Comparison of ENCODE assay signal across 23 mouse cellular contexts in genomic region chr4:47534959-47535358, GRCm38 (mm10).
DNase-seq lines count a peak whose midpoint lies in the region; ATAC-seq lines count a peak whose summit lies in the region.
"Had no signal": no experiment of that assay in that cellular context is flagged by ENCODE, and none has a peak within 500 bp of the region (broad histone marks: within the 10 kb centered on the region; RNA-seq: fewer than 3 reads in every experiment).

No protein-coding gene starts in this region.

- WGBS in hindbrain, embryonic 15.5 days = 69% methylated on average over 11 of the region's 11 CpGs
- 63% methylated on average over 11 of the region's 11 CpGs for WGBS in hindbrain, embryonic 11.5 days

- H3K9me3 ChIP-seq in hindbrain, embryonic 15.5 days = no peaks in the 10 kb centered on the region
- H3K9me3 ChIP-seq in hindbrain, embryonic 11.5 days (ENCODE audit: control insufficient read depth, low read length) = no peaks in the 10 kb centered on the region
- H3K9me3 ChIP-seq: embryonic facial prominence, embryonic 10.5 days; embryonic facial prominence, embryonic 13.5 days; forebrain, embryonic 12.5 days; forebrain, embryonic 15.5 days; heart, embryonic 13.5 days; intestine, embryonic 15.5 days had no signal

- H3K27ac ChIP-seq in hindbrain, embryonic 15.5 days (replicated peaks) = no peak overlapping the region
- no peak overlapping the region for H3K27ac ChIP-seq in hindbrain, embryonic 11.5 days (ENCODE audit: low read depth, low read length)
- H3K27ac ChIP-seq: embryonic facial prominence, embryonic 10.5 days; embryonic facial prominence, embryonic 13.5 days; forebrain, embryonic 12.5 days; forebrain, embryonic 15.5 days; heart, embryonic 13.5 days; hindbrain, embryonic 14.5 days; intestine, embryonic 15.5 days had no signal

- no peaks in the 10 kb centered on the region for H3K36me3 ChIP-seq in hindbrain, embryonic 15.5 days
- H3K36me3 ChIP-seq in hindbrain, embryonic 11.5 days (ENCODE audit: control insufficient read depth, insufficient read depth, low read length) = no peaks in the 10 kb centered on the region
- H3K36me3 ChIP-seq: embryonic facial prominence, embryonic 10.5 days; embryonic facial prominence, embryonic 13.5 days; forebrain, embryonic 12.5 days; forebrain, embryonic 15.5 days; heart, embryonic 13.5 days; intestine, embryonic 15.5 days had no signal

- H3K4me2 ChIP-seq in hindbrain, embryonic 15.5 days = peak overlapping the region; percentile 23; the same call in 1 of the 2 replicates
- no peak overlapping the region for H3K4me2 ChIP-seq in hindbrain, embryonic 11.5 days (replicated peaks; ENCODE audit: low read depth, low read length)
- H3K4me2 ChIP-seq: embryonic facial prominence, embryonic 13.5 days; forebrain, embryonic 12.5 days; forebrain, embryonic 15.5 days; heart, embryonic 13.5 days; hindbrain, embryonic 14.5 days; intestine, embryonic 15.5 days had no signal

- ATAC-seq in hindbrain, embryonic 15.5 days (ENCODE audit: low FRiP score, low read depth) = no peak
- no peak for ATAC-seq in hindbrain, embryonic 11.5 days (ENCODE audit: low FRiP score)
- ATAC-seq in granulocyte monocyte progenitor cell, adult 5-6 weeks (replicated peaks; ENCODE audit: poor library complexity, severe bottlenecking) = peak; percentile 40
- ATAC-seq: activated CD4-positive, CD25-positive, alpha-beta regulatory T cell, adult 4 months; forebrain, embryonic 15.5 days; intestine, embryonic 15.5 days had no signal

- H3K4me3 ChIP-seq in hindbrain, embryonic 15.5 days = no peak overlapping the region
- no peak overlapping the region for H3K4me3 ChIP-seq in hindbrain, embryonic 11.5 days (ENCODE audit: low read depth, low read length)
- H3K4me3 ChIP-seq: embryonic facial prominence, embryonic 10.5 days; embryonic facial prominence, embryonic 13.5 days; erythroblast, embryonic 14.5 days; forebrain, embryonic 12.5 days; forebrain, embryonic 15.5 days; heart, embryonic 13.5 days; intestine, embryonic 15.5 days had no signal

- H3K9ac ChIP-seq in hindbrain, embryonic 15.5 days = no peak overlapping the region
- no peak overlapping the region for H3K9ac ChIP-seq in hindbrain, embryonic 11.5 days (ENCODE audit: low read depth, low read length)
- H3K9ac ChIP-seq: embryonic facial prominence, embryonic 13.5 days; forebrain, embryonic 12.5 days; forebrain, embryonic 15.5 days; heart, embryonic 13.5 days; hindbrain, embryonic 14.5 days; intestine, embryonic 15.5 days had no signal

- H3K27me3 ChIP-seq in hindbrain, embryonic 15.5 days = no peaks in the 10 kb centered on the region
- no peaks in the 10 kb centered on the region for H3K27me3 ChIP-seq in hindbrain, embryonic 11.5 days (ENCODE audit: control insufficient read depth, insufficient read depth, low read length)
- H3K27me3 ChIP-seq: embryonic facial prominence, embryonic 13.5 days; forebrain, embryonic 12.5 days; forebrain, embryonic 15.5 days; heart, embryonic 13.5 days; intestine, embryonic 15.5 days had no signal

- no peaks in the 10 kb centered on the region for H3K4me1 ChIP-seq in hindbrain, embryonic 15.5 days (replicated peaks)
- H3K4me1 ChIP-seq in hindbrain, embryonic 11.5 days (replicated peaks; ENCODE audit: control insufficient read depth, insufficient read depth, low read length) = no peaks in the 10 kb centered on the region
- H3K4me1 ChIP-seq: embryonic facial prominence, embryonic 10.5 days; embryonic facial prominence, embryonic 13.5 days; heart, embryonic 13.5 days; intestine, embryonic 15.5 days had no signal

- no peak for DNase-seq in hindbrain, embryonic 11.5 days (ENCODE audit: low spot score)
- DNase-seq in 416B (ENCODE audit: low read depth) = peak; percentile 44
- no peak for DNase-seq in thymus, postnatal 36 days
- no peak for DNase-seq in kidney, adult 11 months
- DNase-seq: adrenal gland, adult 8-10 months; adrenal gland, postnatal 25 days; cerebellum, adult 11-12 months; cerebellum, adult 8-10 months; cerebellum, postnatal 10 days; cerebellum, postnatal 36 days; embryo, embryonic 11 days; gastrocnemius, postnatal 25 days had no signal
